Mouse (Mus musculus) stomach, embryonic 14.5 days (tissue): ENCODE measurements at regions not wholly inside any gene's neighbourhood (a gene's known extent, or its start where the extent isn't known, plus 50 kb on each side); places are given as distances from the start of the nearest gene placed in this dataset.
A peak's percentile ranks its signal among the peaks of the same experiment; 100 is the strongest.

Experiments
- ATAC-seq: fragments of 200-750 bp; cut with Nextera tagmentation; 2 replicates; pipeline ENCODE4 v1.8.0; 2017; ENCODE audit warnings: low read depth, moderate TSS enrichment; ENCODE audit not compliant: insufficient number of reproducible peaks, insufficient read depth, low FRiP score
- H3K27ac ChIP-seq: fragments of 300-500 bp; sonication (generic); 2 replicates; pipeline ENCODE4 v1.5.1; 2014; ENCODE audit warnings: mild to moderate bottlenecking, low read length, moderate library complexity, mixed read lengths
- H3K27me3 ChIP-seq: fragments of 300-500 bp; sonication (generic); 2 replicates; pipeline ENCODE4 v1.6.1; 2014; ENCODE audit warnings: low read length, control low read depth, mixed read lengths; ENCODE audit not compliant: control insufficient read depth, insufficient read depth
- H3K36me3 ChIP-seq: fragments of 300-500 bp; sonication (generic); 2 replicates; pipeline ENCODE4 v1.6.1; 2014; ENCODE audit warnings: mild to moderate bottlenecking, control low read depth, low read length, moderate library complexity, mixed read lengths; ENCODE audit not compliant: control insufficient read depth, insufficient read depth
- H3K4me1 ChIP-seq: fragments of 300-500 bp; sonication (generic); 2 replicates; pipeline ENCODE4 v1.6.1; 2014; ENCODE audit warnings: low read length, control low read depth, mixed read lengths; ENCODE audit not compliant: control insufficient read depth, insufficient read depth
- H3K4me2 ChIP-seq: fragments of 300-500 bp; sonication (generic); replicated peaks from 2 replicates; pipeline ENCODE4 v1.6.1; 2014; ENCODE audit warnings: low read depth, low read length, control low read depth
- H3K4me3 ChIP-seq: fragments of 300-500 bp; sonication (generic); 2 replicates; pipeline ENCODE4 v1.5.1; 2014; ENCODE audit warnings: low read depth, low read length, control low read depth
- H3K9ac ChIP-seq: fragments of 300-500 bp; sonication (generic); replicated peaks from 2 replicates; pipeline ENCODE4 v1.6.1; 2014; ENCODE audit warnings: low read depth, mild to moderate bottlenecking, control low read depth, low read length, moderate library complexity, mixed read lengths
- H3K9me3 ChIP-seq: fragments of 300-500 bp; sonication (generic); 2 replicates; pipeline ENCODE4 v1.6.1; 2016; ENCODE audit warnings: low read depth, low read length, control low read depth; ENCODE audit not compliant: control insufficient read depth
- WGBS: fragments of 180-500 bp; shearing (Covaris S2); extraction: QIAGEN DNeasy Blood & Tissue Kit; methylation state at CpG from one replicate; pipeline ENCODE4 v1.1.7; 2014; 5-methylcytosine and 5-hydroxymethylcytosine counted together

DNA sequence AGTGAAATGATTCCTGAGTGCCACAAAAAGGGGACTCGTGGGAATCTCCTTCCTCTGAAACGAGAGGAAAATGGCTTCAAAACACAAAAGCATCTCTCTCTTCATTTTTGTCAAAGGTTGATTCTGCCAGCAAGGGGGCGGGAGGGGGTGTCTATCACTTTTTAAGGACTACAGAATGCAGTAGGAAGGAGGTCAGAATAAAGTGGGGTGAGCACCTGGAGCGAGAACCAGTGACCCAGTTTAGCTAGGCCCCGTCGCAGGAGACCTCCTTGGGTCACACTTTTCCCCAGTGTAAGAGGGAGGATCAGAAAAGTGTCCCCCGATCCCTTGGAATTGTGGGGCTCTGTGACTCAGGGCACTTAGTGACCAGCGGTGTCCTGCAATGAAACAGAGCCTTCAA is 133.1 kb downstream of the Tgfb2 start:
- no peak overlapping the region for H3K4me3 ChIP-seq
- ATAC-seq: no peak
- H3K4me2 ChIP-seq: no peak overlapping the region
- H3K36me3 ChIP-seq: no peaks in the 10 kb centered on the region
- H3K9ac ChIP-seq: no peak overlapping the region
- H3K9me3 ChIP-seq: no peaks in the 10 kb centered on the region
- H3K27me3 ChIP-seq: no peaks in the 10 kb centered on the region
- WGBS: 90% methylated on average over 8 of the region's 8 CpGs
- H3K27ac ChIP-seq: no peak overlapping the region
- 0 out of 2 replicates have a peak, but pooled peaks cover 4% of the 10 kb centered on the region for H3K4me1 ChIP-seq

DNA sequence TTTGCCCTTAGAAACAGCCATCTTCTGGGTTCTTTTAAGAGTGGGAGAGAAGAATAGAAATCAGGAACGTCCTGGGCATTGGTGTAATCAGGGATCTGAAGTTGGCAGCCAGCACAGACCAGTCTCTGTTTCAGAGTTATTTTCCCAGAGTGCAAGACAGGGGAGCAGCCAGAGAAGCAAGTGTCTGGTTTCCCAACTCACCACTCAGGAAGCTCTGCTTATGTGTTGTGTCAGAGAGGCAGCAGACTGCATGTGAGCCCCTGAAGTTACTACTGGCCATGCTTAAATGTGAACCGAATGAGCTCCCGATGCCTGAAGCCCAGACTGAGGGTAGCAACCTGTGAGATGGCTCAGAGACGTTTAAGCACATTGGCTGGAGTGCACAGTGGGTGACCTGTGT is 133.7 kb downstream of the Tgfb2 start:
- no peak overlapping the region for H3K27ac ChIP-seq
- no peaks in the 10 kb centered on the region for H3K36me3 ChIP-seq
- ATAC-seq: no peak
- H3K9ac ChIP-seq: no peak overlapping the region
- 0 out of 2 replicates have a peak, but pooled peaks cover 4% of the 10 kb centered on the region for H3K4me1 ChIP-seq
- WGBS: 55% methylated on average over 4 of the region's 4 CpGs
- H3K27me3 ChIP-seq: no peaks in the 10 kb centered on the region
- no peak overlapping the region for H3K4me3 ChIP-seq
- no peaks in the 10 kb centered on the region for H3K9me3 ChIP-seq
- H3K4me2 ChIP-seq: no peak overlapping the region

DNA sequence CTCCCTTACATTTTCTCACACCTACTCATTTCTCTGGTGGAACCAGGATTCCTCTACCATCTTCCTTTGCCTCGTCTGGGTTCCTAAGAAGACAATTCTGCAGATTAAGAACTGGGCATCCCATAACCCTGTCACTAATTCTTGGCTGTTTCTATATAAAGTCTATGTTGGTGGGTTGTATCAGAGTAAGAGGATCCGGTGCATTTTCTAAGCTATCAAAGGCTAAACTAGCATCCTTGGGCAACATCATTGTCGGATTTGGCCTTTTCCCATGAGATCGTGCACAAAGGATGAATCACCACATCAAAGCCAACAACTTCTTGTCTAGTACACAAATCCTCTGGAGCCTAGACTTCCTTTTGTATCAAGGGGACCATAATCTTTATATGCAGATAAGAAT is 137.3 kb downstream of the Tgfb2 start:
- no peak overlapping the region for H3K27ac ChIP-seq
- H3K27me3 ChIP-seq: no peaks in the 10 kb centered on the region
- no peak overlapping the region for H3K4me2 ChIP-seq
- no peak overlapping the region for H3K4me3 ChIP-seq
- no peak overlapping the region for H3K9ac ChIP-seq
- WGBS: 87% methylated on average over 4 of the region's 4 CpGs
- no peaks in the 10 kb centered on the region for H3K9me3 ChIP-seq
- ATAC-seq: no peak
- H3K4me1 ChIP-seq: 0 out of 2 replicates have a peak, but pooled peaks cover 4% of the 10 kb centered on the region
- H3K36me3 ChIP-seq: no peaks in the 10 kb centered on the region

DNA sequence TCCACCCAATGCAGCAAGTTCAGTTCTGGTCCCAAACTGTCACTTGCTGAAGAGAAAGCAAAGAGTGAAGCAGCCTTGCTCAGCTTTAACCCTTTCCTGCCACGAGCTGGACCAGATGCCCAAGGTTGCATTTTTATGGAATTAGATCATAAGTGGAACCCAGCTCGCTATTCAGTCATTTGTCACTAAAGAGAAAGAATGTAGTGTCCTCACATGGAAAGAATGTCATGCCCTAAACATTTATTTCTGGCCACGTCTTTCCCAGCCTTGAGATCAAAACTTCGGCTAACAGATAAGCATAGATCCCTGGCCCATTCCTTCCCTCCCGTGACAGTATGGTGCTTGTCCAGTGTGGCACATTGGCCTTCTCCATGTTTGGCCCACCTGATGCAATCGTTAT is 137.7 kb downstream of the Tgfb2 start:
- Histone ChIP-seq H3K36me3 (no peaks in the 10 kb centered on the region), H3K4me3 (no peak overlapping the region), H3K9ac (no peak overlapping the region), H3K27me3 (no peaks in the 10 kb centered on the region), H3K4me1 (0 out of 2 replicates have a peak, but pooled peaks cover 4% of the 10 kb centered on the region), H3K27ac (no peak overlapping the region), H3K9me3 (no peaks in the 10 kb centered on the region), H3K4me2 (no peak overlapping the region)
- WGBS: 40% methylated on average over 6 of the region's 6 CpGs
- no peak for ATAC-seq

DNA sequence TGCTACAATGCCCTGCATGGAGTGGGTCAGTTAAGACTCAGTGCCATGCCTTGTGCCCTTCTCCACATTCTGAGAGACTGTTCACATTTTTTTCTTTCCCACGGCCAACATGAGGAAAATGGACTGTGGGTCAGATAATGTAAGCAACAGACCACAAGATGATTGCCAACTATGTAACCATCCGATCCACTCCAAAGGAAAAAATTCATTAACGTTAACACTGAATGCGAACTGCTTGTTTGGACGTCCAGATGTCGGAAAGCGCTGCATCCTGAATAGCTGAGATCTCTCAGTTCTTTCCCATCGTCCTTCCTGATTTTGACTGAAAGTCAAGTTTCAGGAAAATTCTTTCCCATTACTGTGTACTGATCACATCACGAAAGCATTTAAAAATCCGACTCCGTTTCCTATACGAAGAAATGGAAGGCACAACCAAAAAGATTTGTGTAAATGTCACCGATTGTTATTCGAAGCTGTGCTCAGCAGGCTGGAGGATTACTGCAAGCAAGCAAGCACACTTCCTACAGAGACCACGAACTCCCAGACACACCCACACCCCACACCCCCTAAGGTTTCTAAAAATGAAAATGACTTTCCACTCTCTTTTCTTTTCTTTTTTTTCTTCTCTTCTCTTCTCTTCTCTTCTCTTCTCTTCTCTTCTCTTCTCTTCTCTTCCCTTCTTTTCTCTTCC is 138.5 kb downstream of the Tgfb2 start:
- 0 out of 2 replicates have a peak, but pooled peaks cover 4% of the 10 kb centered on the region for H3K4me1 ChIP-seq
- H3K9me3 ChIP-seq: no peaks in the 10 kb centered on the region
- H3K4me2 ChIP-seq: peak overlapping the region; percentile 17; the same call in 1 of the 2 replicates
- H3K4me3 ChIP-seq: no peak overlapping the region
- no peaks in the 10 kb centered on the region for H3K27me3 ChIP-seq
- 21% methylated on average over 15 of the region's 15 CpGs for WGBS
- no peak overlapping the region for H3K27ac ChIP-seq
- H3K36me3 ChIP-seq: no peaks in the 10 kb centered on the region
- H3K9ac ChIP-seq: no peak overlapping the region
- no peak for ATAC-seq

DNA sequence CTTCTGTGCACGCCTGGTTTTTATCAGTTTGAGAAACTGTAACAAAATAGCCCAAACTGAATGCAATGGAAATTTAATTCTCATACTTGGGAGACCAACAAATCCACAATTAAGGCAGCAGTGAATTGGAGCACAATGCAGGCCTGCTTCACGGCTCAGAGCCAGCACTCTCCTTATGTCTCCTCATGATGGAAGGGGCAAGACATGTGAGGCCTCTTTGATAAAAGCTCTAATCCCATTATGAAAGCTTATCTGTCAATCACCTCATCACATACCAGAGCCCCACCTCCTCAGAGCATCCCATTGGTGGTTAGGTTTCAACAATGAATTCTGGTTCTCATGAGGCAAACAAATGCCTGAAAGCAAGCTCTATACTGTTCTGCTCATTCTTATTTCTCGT is 143.8 kb downstream of the Tgfb2 start:
- Histone ChIP-seq H3K4me3 (no peak overlapping the region), H3K27ac (no peak overlapping the region), H3K36me3 (no peaks in the 10 kb centered on the region), H3K9ac (no peak overlapping the region), H3K27me3 (no peaks in the 10 kb centered on the region), H3K4me1 (no peaks in the 10 kb centered on the region), H3K4me2 (no peak overlapping the region), H3K9me3 (no peaks in the 10 kb centered on the region)
- ATAC-seq: no peak
- WGBS: 78% methylated on average over 3 of the region's 3 CpGs

DNA sequence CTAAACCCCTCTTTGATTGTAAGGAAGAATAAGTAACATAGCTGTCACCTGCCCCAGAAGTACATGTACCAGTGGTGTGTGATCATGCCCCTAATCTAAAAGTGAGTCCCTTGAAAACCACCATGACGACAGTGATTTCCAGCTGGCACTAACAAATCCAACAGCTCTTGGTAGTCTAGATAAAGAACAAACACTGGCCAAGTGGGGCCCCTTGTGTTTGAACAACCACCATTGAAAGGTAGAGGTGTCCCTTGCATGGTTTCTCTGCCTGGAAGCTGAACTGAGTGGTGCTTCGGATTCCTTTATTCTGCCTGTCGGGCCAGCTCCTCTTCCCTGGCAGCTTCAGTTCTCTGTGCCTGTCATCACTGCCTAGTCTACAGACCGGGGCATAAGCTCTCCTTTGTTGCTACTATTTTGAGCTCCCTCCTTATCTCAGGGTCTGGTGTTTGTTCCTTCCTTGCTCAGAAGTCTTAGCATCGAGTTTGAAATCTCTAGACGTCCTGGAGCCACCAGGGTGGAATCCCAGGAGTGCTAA is 150.3 kb downstream of the Tgfb2 start:
- ATAC-seq: no peak
- Histone ChIP-seq H3K27me3 (no peaks in the 10 kb centered on the region), H3K4me1 (no peaks in the 10 kb centered on the region; the same call in 1 of the 2 replicates), H3K9me3 (no peaks in the 10 kb centered on the region), H3K4me2 (no peak overlapping the region), H3K9ac (no peak overlapping the region), H3K27ac (no peak overlapping the region), H3K36me3 (no peaks in the 10 kb centered on the region), H3K4me3 (no peak overlapping the region)
- WGBS: 39% methylated on average over 6 of the region's 6 CpGs

DNA sequence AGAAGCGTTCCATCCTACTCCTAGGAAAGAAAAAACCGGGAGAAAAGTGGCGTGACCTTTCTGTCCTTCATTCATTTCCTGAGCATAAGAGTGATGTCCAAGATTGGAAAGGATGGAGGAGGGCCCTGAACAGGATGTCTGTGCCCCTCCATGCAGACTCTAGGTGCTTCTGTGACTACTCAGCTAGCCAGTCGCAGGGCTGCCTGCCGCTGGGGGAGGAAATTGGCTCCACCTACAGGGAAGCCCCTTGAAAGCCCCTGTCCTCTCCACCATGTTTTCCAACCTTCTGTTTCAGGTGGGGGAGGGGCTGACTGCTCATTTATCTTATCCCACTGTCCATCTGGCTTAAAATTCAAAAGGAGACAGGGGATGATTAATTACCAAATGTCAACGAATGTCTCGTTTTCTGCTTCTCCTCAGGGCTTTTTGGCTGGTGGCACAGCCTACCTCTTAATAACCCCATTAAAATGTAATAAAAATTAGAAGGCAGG is 151.2 kb downstream of the Tgfb2 start:
- H3K4me2 ChIP-seq: no peak overlapping the region
- WGBS: 54% methylated on average over 7 of the region's 7 CpGs
- no peaks in the 10 kb centered on the region for H3K36me3 ChIP-seq
- no peaks in the 10 kb centered on the region; the same call in 1 of the 2 replicates for H3K4me1 ChIP-seq
- no peak for ATAC-seq
- H3K9me3 ChIP-seq: no peaks in the 10 kb centered on the region
- no peak overlapping the region for H3K4me3 ChIP-seq
- no peaks in the 10 kb centered on the region for H3K27me3 ChIP-seq
- H3K9ac ChIP-seq: no peak overlapping the region
- H3K27ac ChIP-seq: no peak overlapping the region
